Mouse (Mus musculus) urinary bladder, postnatal 10 days (tissue): ENCODE results near the gene Adck2.
A peak's percentile ranks its signal among the peaks of the same experiment; 100 is the strongest.

Experiments used
- DNase-seq: peaks from one replicate; pipeline ENCODE4 v3.0.0; 2022; ENCODE audit warnings: low spot score

The Adck2 gene

GRCm38 (mm10) chr6:39573791-39574554 lies at the start of gene Adck2:
Gene Adck2 (plus strand): TSS chr6:39573873.
- no peak for DNase-seq

GRCm38 (mm10) chr6:39526797-39527196 lies 46.9 kb upstream of the Adck2 start:
- DNase-seq, result no peak

GRCm38 (mm10) chr6:39527337-39527784 lies 46.3 kb upstream of the Adck2 start:
- no peak for DNase-seq

GRCm38 (mm10) chr6:39527811-39528210 lies 45.9 kb upstream of the Adck2 start:
- no peak for DNase-seq

GRCm38 (mm10) chr6:39528671-39529535 lies 44.8 kb upstream of the Adck2 start:
- no peak for DNase-seq

DNA sequence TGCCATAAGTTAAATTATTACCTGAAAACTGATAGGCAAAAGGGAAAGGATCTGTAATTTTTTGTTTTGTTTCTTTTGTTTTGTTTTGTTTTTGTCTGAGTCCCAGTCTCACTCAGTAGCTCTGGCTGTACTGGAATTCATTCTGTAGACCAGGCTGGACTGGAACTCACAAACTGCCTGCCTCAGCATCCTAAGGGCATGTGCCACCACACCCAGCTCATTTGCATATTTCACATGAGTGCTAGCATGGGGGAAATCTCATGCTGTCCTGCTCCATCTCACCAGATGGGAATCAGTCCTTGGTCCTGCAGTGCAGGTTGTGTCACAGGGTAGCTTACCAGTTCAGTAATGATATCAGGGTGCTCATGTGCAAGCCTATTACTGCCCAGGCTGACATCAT lies 38.7 kb upstream of the Adck2 start:
- DNase-seq, result no peak

- DNase-seq, result no peak
Observed at GRCm38 (mm10) chr6:39536621-39537020, 37.1 kb upstream of the Adck2 start.

DNA sequence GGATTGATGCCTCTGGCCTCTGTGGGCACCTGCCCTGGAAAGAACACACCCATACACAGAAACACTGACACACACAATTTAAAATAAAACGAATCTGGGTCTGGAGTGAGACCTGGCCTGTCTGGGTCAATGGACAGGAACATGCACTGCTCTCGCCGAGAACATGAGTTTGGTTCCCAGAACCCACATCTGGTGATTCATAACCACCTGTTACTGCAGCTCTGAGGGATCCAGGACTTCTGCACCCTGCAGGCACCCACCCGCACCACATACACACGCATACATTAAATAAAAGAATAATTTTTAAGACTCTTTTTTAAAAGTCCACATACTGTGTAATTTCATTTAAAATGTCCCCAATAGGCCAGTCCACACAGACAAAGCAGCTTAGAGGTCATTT lies 36.4 kb upstream of the Adck2 start:
- DNase-seq, result no peak

GRCm38 (mm10) chr6:39538227-39538626 lies 35.4 kb upstream of the Adck2 start:
- DNase-seq, result no peak

GRCm38 (mm10) chr6:39539679-39540155 lies 34.0 kb upstream of the Adck2 start:
- no peak for DNase-seq

DNA sequence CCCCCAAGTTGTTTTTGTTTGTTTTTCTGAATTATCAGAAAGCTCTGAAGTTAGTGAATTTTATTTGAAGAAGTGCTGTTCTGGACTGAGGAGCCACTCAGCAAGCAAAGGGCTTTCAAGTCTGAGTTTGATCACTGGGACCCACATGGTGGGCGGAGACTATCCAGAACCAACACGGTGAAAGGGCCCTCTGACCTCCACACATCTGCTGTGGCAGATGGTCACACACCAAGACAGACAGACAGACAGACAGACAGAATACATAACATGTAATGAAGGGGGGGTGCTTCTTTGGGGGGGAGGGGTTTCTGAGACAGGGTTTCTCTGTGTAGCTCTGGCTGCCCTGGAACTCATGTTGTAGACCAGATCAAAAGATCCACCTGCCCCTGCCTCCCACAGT lies 33.1 kb upstream of the Adck2 start:
- DNase-seq, result no peak

DNA sequence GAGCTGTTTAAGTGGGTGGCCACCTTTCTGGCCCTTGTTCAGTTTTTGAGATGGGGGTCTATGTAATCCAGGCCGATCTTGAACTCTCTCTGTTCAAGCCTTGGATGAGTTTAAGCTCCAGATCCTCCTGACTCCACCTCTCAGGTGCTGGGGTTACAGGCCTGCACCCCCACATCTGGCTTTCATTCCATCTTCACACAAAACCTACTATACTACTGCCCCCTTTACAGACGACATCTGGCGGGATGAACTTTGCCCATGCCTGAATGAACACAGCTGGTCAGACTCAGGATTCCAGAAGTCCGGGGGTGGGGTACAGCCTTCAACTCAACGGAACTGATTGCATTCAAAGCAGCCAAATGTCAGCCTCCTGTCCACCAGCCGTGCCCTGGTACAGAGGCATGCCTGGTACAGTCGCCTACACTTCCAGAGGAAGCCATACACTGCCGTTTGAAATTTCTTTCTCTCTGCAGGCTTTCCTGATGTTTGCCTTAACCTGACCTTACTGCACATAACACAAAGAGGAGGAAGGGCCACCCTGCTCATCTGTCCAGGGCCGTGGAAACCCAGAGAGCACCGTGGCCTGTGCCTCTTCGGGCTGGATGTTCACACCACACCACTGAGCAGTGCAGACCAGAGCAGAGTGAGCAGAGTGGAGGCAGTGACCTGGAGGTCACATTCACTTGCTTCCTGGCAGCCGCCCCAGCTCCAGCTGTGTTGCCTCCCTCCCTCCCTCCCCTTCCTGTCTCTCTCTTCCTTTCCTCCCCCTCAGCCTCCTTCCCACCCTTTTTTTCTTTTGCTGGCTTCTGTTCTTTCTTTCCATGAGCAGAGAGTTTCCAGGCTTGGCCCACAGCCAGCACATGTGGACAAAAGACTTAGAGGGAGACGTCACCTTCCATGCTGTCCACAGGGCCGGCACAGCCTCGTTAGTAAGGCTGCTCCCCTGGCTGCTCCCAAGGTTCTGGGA lies 30.8 kb upstream of the Adck2 start:
- DNase-seq, result peak; percentile 29

GRCm38 (mm10) chr6:39543769-39544420 lies 29.8 kb upstream of the Adck2 start:
- DNase-seq, result no peak

DNA sequence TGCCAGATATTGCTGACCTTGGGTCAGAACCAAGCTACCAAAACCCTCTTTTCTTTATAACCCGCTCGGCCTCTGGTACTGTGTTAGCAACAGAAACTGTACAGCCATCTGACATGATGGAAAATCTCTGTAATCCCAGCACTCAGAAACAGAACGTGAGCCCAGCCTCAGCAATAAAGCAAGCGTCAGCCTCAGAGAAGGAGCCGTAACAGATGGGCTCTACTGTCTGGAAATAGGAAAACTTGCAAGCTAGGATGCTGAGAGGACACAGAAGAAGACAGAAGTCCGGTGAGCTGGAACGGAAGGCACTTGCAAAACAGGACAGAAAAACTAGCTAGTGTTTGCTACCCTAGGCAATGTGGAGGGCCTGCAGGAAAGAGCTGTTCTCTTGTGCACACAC lies 28.2 kb upstream of the Adck2 start:
- DNase-seq, result no peak

DNA sequence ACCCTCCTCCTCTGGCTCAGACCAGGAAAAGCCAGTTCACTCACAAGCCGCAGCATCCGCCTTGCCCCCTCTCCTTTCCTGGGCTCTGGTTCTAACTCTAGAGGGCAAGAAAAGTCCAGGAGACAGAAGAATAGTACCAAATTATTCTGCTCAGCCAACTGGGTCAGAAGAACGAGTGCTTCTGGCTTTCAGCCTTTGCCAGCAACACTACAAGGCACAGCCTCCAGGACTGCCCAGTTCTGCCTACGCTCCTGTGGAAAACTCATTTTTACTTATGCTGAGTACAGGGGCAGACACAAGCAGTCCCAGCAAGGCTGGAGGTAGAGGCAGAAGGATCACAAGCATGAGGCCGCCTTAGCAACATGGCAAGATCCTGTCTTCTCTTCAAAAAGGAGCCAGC lies 25.6 kb upstream of the Adck2 start:
- DNase-seq, result no peak

DNA sequence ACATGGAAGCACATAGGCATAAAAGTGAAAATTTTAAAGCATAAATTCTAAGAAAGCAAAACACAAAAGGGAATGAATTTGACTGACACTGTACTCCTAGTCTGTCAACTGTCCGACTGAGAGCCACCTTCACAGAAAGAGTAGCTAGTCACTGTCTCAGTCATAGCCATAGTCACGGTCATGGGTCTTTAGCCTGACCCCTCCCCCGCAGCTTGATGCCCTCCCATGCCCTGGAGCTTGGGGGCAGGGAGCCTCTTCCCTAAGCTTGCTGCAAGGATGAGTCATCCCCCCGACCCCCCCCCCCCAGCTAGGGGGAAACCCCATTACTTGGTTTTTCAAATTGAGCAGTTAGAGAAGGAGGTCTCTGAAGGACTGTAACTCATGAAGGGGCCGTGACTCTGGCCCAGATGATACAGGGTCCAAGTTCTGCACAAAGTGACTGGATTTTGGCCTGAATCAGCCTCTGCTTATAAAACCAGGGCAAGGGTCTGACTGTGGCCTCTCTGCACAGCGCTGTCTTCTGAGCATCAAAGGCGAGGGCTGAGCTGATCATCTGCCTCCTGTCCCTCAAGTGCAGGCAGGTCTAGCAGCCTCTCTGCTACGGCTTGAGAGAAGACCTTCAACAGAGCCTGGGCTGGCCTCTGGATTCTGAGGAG lies 21.6 kb upstream of the Adck2 start:
- no peak for DNase-seq

DNA sequence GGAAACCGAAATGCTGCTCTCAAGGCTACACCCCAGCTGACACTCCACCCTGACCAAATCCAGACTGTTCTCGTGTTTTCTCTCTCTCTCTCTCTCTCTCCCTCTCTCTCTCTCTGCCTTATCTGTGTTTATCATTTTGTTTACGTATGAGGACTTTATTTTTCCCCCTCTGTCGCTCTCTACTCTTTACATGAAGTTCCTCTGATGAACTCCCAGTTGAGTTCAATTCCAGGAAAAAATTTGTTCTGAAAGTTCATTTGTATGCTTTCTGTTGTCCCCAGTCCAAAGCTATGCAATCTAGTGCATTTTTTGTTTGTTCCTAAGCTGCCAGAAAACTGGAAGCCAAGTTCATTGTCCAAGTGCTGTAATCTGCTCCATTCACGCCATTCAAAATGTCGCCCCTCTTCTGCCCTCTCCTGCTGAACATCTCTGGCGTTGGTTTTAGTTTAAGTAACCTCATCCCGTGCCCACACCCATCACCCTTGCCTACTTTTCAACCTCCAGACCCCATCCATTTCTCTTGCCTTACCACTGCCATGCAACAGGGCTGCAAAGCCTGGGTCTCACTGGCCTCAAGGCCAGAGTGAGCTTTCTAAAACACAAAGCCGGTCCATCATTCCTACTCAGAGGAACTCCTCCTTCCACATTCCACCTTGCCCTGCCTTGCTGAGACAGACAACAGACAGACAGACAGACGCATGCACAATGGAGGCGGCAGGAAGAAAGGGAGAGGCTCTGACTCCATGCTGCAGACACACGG lies 18.6 kb upstream of the Adck2 start:
- no peak for DNase-seq

GRCm38 (mm10) chr6:39555648-39555945 lies 18.1 kb upstream of the Adck2 start:
- no peak for DNase-seq

GRCm38 (mm10) chr6:39556900-39557659 lies 16.6 kb upstream of the Adck2 start:
- no peak for DNase-seq
